Mouse (Mus musculus) ES-Bruce4 (cell line): ENCODE results near the gene Fancl.

ENCODE experiments used
- CTCF ChIP-seq: IDR thresholded peaks from one replicate; pipeline ENCODE4 v1.8.1; 2011; ENCODE audit warnings: low read depth, low read length
- EP300 ChIP-seq: IDR thresholded peaks from 2 replicates; pipeline ENCODE4 v1.6.1; 2011; ENCODE audit warnings: low read depth, low read length; ENCODE audit not compliant: insufficient read depth
- POLR2A ChIP-seq: IDR thresholded peaks from one replicate; pipeline ENCODE4 v1.8.1; 2011; ENCODE audit warnings: low read length; ENCODE audit not compliant: insufficient read depth

- TF ChIP-seq POLR2A, result no peak
- no peak for TF ChIP-seq CTCF
- no peak for TF ChIP-seq EP300
Observed at GRCm38 (mm10) chr11:26386678-26387077, 743 bp downstream of the Fancl start.
